Mouse (Mus musculus): Measurements from ENCODE around the gene Slc7a10. TPM values are rescaled to one million over a fixed set of nuclear protein-coding genes. Genes with fewer than 3 reads are reported as not detected.
A peak's percentile ranks its signal among the peaks of the same experiment; 100 is the strongest.

Gene Slc7a10
- polyA plus RNA-seq, 1 experiment from 2014 or later = 6.2 TPM

DNA sequence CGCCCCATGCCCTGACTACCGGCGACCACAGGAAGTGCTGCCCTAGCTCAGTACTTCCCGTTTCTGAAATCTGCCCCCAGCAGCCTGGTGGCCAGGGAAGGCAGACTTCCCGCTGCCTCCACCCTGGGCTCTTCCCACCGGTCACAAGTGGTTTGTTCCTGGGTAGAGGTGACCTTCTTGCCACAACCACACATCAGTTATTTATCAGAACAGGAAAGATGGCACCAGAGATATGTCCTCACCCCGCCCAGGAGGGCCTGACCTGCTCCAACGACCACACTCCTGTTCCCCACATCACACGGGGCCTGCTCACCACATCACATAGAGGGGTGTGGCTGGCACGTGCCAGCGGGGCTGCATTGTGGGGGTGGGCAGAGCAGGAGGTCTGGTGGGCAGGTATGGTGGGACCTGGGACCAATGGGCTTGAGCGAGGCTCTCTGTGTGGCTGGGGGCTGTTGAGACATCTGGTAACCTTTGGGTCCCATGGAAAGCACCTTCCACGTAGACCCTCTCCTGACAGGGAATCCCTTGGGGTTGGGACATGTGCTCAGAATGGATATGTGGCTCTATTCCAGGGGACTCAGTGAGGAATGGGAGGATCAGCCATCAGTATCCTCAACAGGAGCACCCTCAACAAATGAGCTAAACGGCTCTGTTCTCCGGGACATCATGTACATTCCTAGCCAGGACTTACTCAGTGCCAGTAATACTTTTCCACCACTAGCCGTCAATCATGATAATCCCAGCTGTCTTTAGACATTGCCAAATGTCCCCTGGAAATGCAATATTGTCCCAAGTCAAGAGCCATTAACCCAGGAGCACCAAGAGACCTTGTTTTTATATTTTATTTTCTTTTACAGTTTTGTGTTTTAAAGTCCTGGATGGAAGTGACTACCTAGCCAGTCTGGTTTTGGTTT lies 29.4 kb upstream of the Slc7a10 start:
- H3K9ac ChIP-seq (replicated peaks) = no peak overlapping the region
- no peak overlapping the region for H3K27ac ChIP-seq (replicated peaks)
- no peaks in the 10 kb centered on the region for H3K9me3 ChIP-seq
- no peak overlapping the region for H3K4me2 ChIP-seq (replicated peaks)
- WGBS = 72% methylated on average over 16 of the region's 16 CpGs
- H3K4me3 ChIP-seq = no peak overlapping the region
- no peaks in the 10 kb centered on the region for H3K36me3 ChIP-seq
- no peaks in the 10 kb centered on the region for H3K27me3 ChIP-seq
- H3K4me1 ChIP-seq = no peaks in the 10 kb centered on the region
- ATAC-seq (replicated peaks) = no peak

DNA sequence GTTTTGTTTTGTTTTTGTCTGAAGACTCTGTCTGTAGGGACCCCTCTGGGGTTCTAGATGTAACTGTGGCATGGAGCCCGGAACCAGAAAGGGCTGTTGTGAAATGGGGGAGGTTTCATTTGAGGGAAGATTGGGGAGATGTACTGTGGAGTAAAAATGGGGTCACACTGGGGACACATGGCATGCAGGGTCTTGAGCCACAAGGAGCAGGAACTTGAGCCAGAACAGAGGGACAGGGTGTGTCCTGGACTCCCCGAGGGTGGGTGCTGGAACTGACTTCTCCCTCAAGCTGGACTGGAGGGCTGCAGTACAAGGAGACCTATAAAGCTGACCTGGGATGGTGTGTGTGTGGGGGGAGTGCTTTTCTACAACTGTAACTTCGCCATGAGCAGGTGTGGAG lies 28.7 kb upstream of the Slc7a10 start:
- H3K36me3 ChIP-seq = no peaks in the 10 kb centered on the region
- no peaks in the 10 kb centered on the region for H3K27me3 ChIP-seq
- no peak overlapping the region for H3K4me2 ChIP-seq (replicated peaks)
- no peak overlapping the region for H3K4me3 ChIP-seq
- 78% methylated on average over 3 of the region's 3 CpGs for WGBS
- no peak overlapping the region for H3K27ac ChIP-seq (replicated peaks)
- no peaks in the 10 kb centered on the region for H3K9me3 ChIP-seq
- no peaks in the 10 kb centered on the region for H3K4me1 ChIP-seq
- no peak for ATAC-seq (replicated peaks)
- no peak overlapping the region for H3K9ac ChIP-seq (replicated peaks)

DNA sequence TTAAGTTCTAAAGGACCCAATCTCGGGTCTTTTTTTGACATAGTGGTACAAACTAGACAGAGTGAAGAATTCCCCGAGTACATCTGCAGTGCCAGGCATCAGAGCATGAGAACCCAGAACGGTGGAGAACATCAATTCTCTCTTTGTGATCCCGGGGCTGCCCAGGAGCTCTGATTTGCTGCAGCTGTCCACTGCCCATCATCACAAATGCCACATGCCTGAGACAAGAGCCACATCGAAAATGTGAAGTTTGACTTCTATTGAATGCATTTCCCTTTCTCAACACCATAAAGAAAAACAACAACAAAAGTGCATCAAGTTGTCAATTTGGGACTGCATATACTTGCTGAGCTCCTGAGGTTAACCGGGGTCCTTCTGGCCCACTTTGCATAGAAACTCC lies 23.7 kb upstream of the Slc7a10 start:
- WGBS = 83% methylated on average over 6 of the region's 6 CpGs
- H3K4me3 ChIP-seq = no peak overlapping the region
- H3K4me1 ChIP-seq = no peaks in the 10 kb centered on the region
- no peak overlapping the region for H3K9ac ChIP-seq (replicated peaks)
- H3K27me3 ChIP-seq = no peaks in the 10 kb centered on the region
- H3K27ac ChIP-seq (replicated peaks) = no peak overlapping the region
- no peaks in the 10 kb centered on the region for H3K9me3 ChIP-seq
- H3K36me3 ChIP-seq = no peaks in the 10 kb centered on the region
- no peak for ATAC-seq (replicated peaks)
- no peak overlapping the region for H3K4me2 ChIP-seq (replicated peaks)

DNA sequence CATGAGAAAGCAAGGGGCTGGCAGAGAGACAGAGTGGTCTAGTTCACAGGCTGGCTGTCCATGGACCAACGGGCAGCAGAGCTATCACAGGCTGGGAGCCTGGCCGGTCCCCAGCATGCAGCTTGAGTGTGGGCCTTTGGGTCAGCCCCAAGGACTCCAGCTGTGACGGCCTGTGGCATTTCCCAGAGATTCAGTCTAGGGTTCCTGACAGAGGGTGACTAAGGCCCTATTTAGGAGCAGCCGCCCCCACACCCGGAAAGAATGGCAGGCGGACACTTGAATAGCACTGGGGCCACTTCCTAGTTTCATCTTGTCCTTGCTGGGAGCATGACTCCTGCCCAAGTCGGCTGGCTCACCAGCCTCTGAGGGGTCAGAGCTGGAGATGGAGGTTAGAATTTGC lies 22.6 kb upstream of the Slc7a10 start:
- Histone ChIP-seq H3K9ac (replicated peaks) (no peak overlapping the region), H3K4me1 (no peaks in the 10 kb centered on the region), H3K4me3 (no peak overlapping the region), H3K27ac (replicated peaks) (no peak overlapping the region), H3K36me3 (no peaks in the 10 kb centered on the region), H3K27me3 (no peaks in the 10 kb centered on the region), H3K9me3 (no peaks in the 10 kb centered on the region), H3K4me2 (replicated peaks) (no peak overlapping the region)
- ATAC-seq (replicated peaks) = no peak
- WGBS = 74% methylated on average over 7 of the region's 7 CpGs

DNA sequence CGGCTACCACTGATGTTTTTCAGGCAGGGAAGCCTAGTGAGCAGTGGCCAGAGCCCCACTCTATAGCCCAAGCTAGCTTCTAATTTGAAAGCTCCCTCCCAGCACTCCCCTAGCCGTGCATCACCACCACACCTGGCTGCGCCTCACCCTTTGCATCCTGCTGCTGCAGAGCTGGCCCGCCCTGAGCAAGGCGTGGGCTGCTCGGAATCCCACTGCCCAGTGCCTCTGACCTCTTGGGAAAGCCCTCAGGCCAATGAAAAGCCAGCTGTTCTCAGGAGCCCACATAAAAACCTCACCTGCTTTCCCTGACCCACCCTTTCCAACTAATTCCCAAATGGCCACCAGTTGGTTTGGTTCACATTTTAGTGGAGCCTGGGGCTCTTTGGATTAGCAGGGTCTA lies 22.1 kb upstream of the Slc7a10 start:
- Histone ChIP-seq H3K9ac (replicated peaks) (no peak overlapping the region), H3K27ac (replicated peaks) (no peak overlapping the region), H3K4me3 (no peak overlapping the region), H3K9me3 (no peaks in the 10 kb centered on the region), H3K4me1 (no peaks in the 10 kb centered on the region), H3K27me3 (no peaks in the 10 kb centered on the region), H3K4me2 (replicated peaks) (no peak overlapping the region), H3K36me3 (no peaks in the 10 kb centered on the region)
- WGBS = 80% methylated on average over 6 of the region's 6 CpGs
- no peak for ATAC-seq (replicated peaks)

DNA sequence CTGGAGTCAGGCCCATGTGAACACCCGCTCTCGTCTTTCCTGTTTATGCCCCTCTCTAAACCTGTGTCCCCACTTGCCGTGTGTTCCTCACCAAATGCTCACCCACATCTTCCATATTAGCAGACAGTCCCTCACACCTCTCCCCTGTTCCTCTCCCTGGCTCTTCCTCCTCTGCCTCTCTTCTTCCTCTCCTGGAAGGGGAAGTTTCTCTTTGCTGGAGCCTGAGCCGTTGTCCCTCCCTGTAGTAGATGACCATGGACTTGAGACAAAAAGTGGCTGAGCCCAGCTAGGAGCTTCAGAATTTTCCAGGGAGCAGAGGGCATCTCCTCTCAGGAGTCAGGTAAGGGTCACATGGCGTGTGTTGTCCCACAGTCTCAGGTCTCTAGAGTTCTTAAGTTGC lies 19.2 kb upstream of the Slc7a10 start:
- 89% methylated on average over 5 of the region's 5 CpGs for WGBS
- ATAC-seq (replicated peaks) = no peak
- no peak overlapping the region for H3K4me2 ChIP-seq (replicated peaks)

DNA sequence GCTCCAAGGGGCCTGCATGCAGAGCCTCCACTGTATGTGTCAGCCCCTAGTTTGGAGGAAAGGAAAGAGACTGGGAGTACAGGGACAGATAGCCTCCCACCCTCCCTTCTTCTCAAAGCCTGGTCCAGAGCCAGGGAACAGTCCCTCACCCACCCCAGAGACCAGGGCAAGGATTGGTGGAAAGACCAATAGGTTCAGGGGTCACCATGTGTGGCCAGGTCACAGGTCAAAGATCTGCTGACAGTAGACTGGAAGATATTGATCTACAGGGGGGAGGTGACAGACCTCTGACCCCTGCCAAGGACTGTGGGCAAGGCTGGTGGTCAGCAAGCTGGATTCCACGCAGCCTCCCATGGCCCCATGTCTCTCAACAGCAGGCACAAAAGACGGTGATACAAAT lies 18.3 kb upstream of the Slc7a10 start:
- Histone ChIP-seq H3K9me3 (no peaks in the 10 kb centered on the region), H3K9ac (replicated peaks) (no peak overlapping the region), H3K27ac (replicated peaks) (no peak overlapping the region), H3K4me2 (replicated peaks) (no peak overlapping the region), H3K4me3 (no peak overlapping the region), H3K36me3 (no peaks in the 10 kb centered on the region), H3K27me3 (0 out of 2 replicates have a peak, but pooled peaks cover 5% of the 10 kb centered on the region), H3K4me1 (0 out of 2 replicates have a peak, but pooled peaks cover 4% of the 10 kb centered on the region)
- WGBS = 80% methylated on average over 2 of the region's 2 CpGs
- no peak for ATAC-seq (replicated peaks)

More for the DNA sequence above, 19.2 kb upstream of the Slc7a10 start:
- H3K27me3 ChIP-seq = 0 out of 2 replicates have a peak, but pooled peaks cover 5% of the 10 kb centered on the region
- H3K36me3 ChIP-seq = no peaks in the 10 kb centered on the region
- H3K9ac ChIP-seq (replicated peaks) = no peak overlapping the region
- H3K4me3 ChIP-seq = no peak overlapping the region
- no peak overlapping the region for H3K27ac ChIP-seq (replicated peaks)
- H3K9me3 ChIP-seq = no peaks in the 10 kb centered on the region
- 0 out of 2 replicates have a peak, but pooled peaks cover under 1% of the 10 kb centered on the region for H3K4me1 ChIP-seq

DNA sequence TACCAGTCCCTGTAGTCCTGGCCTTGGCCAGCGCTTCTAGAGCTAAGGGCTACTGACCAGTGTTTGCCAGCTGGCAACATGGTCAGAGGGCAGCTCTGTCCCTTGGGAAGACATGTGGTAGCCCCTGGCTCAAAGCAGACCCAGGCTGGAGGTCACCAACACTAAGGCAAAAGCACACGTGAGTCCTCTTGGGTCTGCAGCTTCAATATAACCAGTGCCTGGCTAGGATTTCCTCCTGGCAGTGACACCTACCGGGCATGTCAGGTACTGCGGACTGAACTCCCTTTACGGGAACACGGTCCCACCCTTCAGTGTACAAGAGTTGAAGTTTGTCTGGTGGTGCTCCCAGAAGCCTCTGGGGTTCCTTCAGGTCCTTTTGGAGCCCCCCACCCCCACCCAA lies 16.8 kb upstream of the Slc7a10 start:
- Histone ChIP-seq H3K4me1 (0 out of 2 replicates have a peak, but pooled peaks cover 4% of the 10 kb centered on the region), H3K27me3 (0 out of 2 replicates have a peak, but pooled peaks cover 5% of the 10 kb centered on the region), H3K27ac (replicated peaks) (no peak overlapping the region), H3K9ac (replicated peaks) (no peak overlapping the region), H3K4me3 (no peak overlapping the region), H3K4me2 (replicated peaks) (no peak overlapping the region), H3K36me3 (no peaks in the 10 kb centered on the region), H3K9me3 (no peaks in the 10 kb centered on the region)
- 14% methylated on average over 6 of the region's 6 CpGs for WGBS
- ATAC-seq (replicated peaks) = 0 out of 2 replicates have a peak, but pooled peaks have one; percentile 17

DNA sequence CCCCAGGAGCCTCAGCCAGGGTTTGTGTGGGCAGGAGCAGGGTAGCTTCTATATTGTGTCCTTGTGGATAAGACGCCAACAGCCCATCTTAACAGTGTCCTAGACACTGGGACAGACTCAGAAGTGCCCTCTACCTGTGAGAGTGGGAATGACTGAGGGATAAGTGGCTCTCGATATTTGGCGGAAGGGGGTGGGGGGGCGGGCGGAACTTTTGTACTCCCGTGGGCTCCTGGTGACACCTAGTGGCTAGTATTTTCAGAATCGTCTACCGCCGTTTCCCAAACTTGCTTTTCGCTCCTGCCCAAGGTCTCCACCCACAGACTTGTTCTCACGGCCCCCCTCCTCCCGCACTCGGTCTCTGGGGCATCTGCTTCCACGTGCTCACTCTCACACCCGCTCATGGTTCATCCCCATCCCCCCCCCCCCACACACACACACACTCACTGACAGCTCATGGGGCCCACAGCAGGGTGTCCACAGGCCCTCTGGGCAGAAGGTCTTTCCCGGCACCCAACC lies 14.3 kb upstream of the Slc7a10 start:
- peak; percentile 79 for ATAC-seq (replicated peaks)
- H3K4me3 ChIP-seq = no peak overlapping the region
- H3K9ac ChIP-seq (replicated peaks) = no peak overlapping the region
- H3K27me3 ChIP-seq = 0 out of 2 replicates have a peak, but pooled peaks cover 5% of the 10 kb centered on the region
- peak overlapping the region; percentile 24 for H3K4me2 ChIP-seq (replicated peaks)
- 0 out of 2 replicates have a peak, but pooled peaks cover 4% of the 10 kb centered on the region for H3K4me1 ChIP-seq
- 2% methylated on average over 15 of the region's 16 CpGs for WGBS
- H3K36me3 ChIP-seq = no peaks in the 10 kb centered on the region
- H3K9me3 ChIP-seq = no peaks in the 10 kb centered on the region
- no peak overlapping the region for H3K27ac ChIP-seq (replicated peaks)

DNA sequence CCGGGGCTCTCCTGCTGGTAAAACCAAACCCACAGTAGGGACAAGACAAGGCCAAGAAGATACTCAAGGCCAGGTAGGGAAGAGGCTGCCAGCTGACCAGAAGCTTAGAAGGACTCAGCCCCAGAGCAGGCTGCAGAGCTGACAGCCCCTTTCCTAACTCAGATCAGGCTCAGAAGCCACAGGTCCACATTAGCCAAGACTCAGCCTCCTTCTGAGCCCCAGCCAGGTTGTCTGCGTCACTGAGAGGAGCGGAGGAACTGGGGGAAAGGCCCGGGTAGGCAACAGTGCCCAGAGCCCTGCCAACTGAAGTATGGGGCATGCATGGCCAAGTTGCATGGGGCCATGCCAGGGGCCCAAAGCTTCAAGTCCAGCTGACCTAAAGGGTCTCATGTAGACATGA lies 13.7 kb upstream of the Slc7a10 start:
- no peak for ATAC-seq (replicated peaks)
- H3K4me2 ChIP-seq (replicated peaks) = no peak overlapping the region

DNA sequence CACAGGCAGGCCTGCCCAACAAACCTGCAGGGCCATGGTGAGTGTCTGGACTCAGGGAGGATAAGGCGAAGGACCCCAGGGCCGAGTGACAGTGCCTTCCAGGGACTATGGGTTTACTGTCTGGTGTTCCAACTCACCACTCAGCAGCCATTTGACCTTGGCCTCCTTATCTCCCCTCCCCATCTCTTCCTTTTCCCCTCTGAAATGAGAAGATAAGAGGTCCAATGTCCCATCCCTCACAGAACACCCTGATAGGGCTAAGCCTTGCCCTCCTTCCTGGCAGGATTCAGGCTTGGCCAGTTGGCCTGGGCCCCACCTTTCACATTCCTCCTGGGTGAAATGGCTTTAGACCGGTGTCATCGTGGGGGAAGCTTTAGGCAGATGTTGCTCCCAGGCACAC lies 10.7 kb upstream of the Slc7a10 start:
- WGBS = 80% methylated on average over 4 of the region's 4 CpGs

More for the DNA sequence above, 13.7 kb upstream of the Slc7a10 start:
- WGBS = 71% methylated on average over 4 of the region's 4 CpGs
- Histone ChIP-seq H3K9ac (replicated peaks) (no peak overlapping the region), H3K27me3 (0 out of 2 replicates have a peak, but pooled peaks cover 5% of the 10 kb centered on the region), H3K36me3 (no peaks in the 10 kb centered on the region), H3K4me3 (no peak overlapping the region), H3K27ac (replicated peaks) (no peak overlapping the region), H3K9me3 (no peaks in the 10 kb centered on the region), H3K4me1 (0 out of 2 replicates have a peak, but pooled peaks cover 4% of the 10 kb centered on the region)

More for the DNA sequence above, 10.7 kb upstream of the Slc7a10 start:
- Histone ChIP-seq H3K9me3 (no peaks in the 10 kb centered on the region), H3K4me3 (no peak overlapping the region), H3K27ac (replicated peaks) (no peak overlapping the region), H3K4me1 (0 out of 2 replicates have a peak, but pooled peaks cover 4% of the 10 kb centered on the region), H3K4me2 (replicated peaks) (no peak overlapping the region), H3K36me3 (no peaks in the 10 kb centered on the region), H3K27me3 (0 out of 2 replicates have a peak, but pooled peaks cover 5% of the 10 kb centered on the region), H3K9ac (replicated peaks) (no peak overlapping the region)
- no peak for ATAC-seq (replicated peaks)
